Mouse (Mus musculus) ovary, adult 18-20 months (tissue): ENCODE results near the gene Lin7c.

Experiments
- DNase-seq: peaks from one replicate; pipeline ENCODE4 v3.0.0; 2022; ENCODE audit warnings: low spot score, mixed read lengths

Gene Lin7c

DNA sequence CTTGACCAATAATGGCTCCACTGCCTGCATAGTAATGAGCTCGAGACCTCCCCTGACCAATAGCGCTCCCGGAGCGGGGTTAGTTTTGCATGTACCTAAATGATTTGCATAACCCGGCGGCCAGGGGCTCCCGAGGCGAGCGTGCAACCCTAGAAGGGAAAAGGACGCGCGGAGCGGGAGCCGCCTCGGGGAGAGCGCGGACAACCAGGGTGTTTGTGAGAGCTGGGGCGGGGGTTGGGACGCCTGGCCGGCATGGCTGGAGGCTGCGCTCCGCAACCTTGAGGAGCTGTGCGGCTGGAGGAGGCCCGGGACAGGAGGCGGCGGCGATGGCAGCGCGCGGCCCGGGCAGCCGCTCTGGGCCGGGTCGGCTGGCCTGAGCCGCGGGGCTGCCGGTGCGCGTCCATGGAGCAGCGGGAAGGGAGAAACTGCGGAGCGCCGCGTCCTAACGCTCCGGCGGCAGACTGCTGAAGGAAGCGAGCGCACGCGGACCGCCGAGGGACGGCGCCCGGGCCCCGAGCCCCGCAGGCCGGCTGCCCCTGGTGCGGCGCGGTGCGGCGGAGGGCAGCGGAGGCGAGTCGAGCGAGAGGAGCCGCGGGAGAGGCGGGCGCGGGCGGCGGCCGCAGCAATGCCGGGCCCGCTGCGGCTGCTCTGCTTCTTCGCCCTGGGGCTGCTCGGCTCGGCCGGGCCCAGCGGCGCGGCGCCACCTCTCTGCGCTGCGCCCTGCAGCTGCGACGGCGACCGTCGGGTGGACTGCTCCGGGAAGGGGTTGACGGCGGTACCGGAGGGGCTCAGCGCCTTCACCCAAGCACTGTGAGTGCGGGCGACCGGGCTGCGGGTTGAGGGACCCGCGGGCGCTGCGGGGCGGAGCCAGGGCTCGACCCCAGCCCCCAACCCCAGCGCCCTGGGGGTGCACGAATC lies 27.1 kb downstream of the Lin7c start, which contains the start of gene Lgr4:
Lgr4 (plus strand) TSS at position 152 of the 918 bp plus-strand sequence.
- peak; percentile 97 for DNase-seq

GRCm38 (mm10) chr2:109918592-109919262 lies 28.1 kb downstream of the Lin7c start:
- no peak for DNase-seq

DNA sequence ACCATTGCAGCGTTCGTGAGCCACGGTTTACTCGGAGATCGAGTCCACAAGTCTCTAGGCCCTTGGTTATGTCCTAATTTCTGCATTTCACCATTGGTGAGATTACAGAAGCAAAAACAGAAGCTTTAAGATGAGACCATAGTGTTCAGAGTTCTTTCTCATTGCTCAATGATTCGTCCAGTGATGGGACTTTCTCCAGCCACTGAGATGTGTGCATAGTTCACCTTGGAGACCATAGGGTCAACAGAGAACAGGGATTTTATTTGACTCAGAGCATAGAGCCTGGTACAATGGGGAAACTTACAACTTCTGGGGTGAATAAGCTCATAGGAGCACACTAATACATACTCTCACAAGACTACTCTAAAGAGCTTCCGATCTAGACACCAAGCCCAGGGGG lies 29.8 kb downstream of the Lin7c start:
- DNase-seq, result no peak

DNA sequence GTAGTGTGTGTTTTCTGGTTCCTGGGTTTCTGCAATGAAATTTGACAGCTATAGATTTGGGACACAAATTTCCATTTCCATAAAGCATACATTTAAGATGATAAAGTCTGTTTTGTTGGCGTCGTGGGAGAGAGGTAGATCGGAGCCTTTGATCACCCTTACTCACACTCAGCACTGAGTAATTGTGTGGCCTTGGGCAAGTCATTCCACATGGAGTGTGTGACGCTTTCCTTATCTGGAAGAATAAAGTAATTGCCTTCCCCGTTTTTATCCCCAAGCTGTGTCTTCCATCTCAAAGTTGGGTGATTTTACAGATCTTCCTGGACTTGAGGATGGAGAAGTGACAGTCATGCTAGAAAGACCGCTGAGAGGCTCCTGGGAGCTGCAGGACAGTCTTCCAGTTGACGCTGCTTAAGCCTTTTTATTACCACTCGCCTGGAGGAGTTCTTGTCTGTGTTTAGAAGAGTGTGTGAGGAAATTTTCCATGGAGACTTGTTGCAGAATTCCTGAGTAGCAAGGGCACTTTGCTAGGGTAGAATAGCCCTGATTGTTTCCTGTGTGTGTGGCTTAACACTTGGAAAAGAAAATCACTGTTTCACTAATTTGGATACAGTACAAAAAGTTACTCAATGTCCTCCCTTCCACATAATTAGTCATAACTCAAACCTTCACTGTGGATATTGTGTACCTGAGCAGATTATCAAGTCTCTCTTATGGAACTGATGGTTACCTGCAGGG lies 30.8 kb downstream of the Lin7c start:
- DNase-seq, result no peak

- no peak for DNase-seq
Observed at GRCm38 (mm10) chr2:109922306-109922705, 31.7 kb downstream of the Lin7c start.

- DNase-seq, result no peak
Observed at GRCm38 (mm10) chr2:109923031-109923430, 32.4 kb downstream of the Lin7c start.

GRCm38 (mm10) chr2:109923945-109924344 lies 33.3 kb downstream of the Lin7c start:
- DNase-seq, result no peak

- no peak for DNase-seq
Observed at GRCm38 (mm10) chr2:109926984-109927383, 36.3 kb downstream of the Lin7c start.

DNA sequence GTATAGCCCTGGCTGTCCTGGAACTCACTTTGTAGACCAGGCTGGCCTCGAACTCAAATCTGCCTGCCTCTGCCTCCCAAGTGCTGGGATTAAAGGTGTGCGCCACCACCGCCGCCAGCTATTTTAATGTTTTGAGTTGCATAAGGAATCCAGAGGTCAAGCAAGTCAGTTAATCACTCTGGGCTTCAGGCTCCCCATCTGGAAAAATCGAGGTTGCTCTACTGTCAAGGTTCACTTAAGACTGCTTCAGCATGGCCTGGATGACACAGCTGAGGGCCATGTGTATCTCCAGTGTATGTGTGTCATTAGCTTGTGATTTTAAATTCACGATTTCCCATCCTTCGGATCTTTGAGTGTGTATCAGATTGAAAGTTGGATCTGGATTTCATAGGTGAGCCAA lies 36.8 kb downstream of the Lin7c start:
- no peak for DNase-seq

DNA sequence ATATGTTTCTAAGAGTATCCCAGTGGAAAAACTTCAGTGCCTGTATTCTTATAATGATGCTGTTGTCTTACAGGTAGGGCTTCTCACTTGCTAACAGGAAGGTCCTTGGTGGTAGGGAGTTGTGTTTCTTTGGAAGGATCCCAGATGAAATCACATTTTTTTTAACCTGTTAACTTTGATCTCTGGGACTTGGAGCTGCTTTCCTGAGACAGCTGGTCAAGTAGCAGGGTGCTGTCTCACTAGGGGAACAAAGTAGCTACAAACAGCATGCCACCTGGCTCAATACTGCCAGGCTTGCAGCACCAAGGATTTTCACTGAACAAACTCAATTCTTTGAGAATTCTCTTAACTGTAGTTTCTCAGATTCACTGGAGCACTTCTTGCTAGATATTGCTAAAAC lies 37.2 kb downstream of the Lin7c start:
- DNase-seq, result no peak

GRCm38 (mm10) chr2:109928791-109929190 lies 38.1 kb downstream of the Lin7c start:
- no peak for DNase-seq

DNA sequence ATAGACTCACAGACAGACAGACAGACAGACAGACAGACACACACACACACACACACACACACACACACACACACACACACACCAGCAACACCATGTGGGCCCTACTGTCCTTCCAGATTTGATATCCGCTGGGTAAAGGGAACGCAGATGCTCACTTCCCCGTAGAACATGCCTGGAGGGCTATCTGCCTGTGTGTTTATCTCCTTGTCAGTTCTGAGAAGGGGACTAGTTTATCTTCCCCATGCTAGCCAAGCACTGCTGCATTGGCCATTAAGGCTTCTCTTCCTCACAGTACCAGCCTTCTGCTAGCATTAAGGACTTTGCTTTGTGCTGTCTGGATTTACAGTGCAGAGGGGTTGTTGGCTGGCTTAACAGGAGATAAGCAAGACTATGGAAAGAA lies 38.6 kb downstream of the Lin7c start:
- no peak for DNase-seq

DNA sequence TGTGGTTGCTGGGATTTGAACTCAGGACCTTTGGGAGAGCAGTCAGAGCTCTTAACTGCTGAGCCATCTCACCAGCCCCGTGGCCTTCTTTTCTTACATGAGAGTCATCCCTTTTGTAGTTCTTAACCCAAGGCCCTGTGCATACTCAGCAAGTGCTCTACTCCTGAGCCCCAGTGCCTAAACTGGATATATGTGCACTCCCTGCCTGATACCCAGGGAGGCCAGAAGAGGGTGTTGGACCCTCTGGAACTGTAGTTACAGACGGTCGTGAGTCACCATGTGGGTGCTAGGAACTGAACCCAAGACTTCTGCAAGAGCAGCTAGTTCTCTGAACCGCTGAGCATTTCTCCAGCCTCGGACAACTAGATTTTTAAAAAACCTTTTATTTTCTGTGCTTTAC lies 39.7 kb downstream of the Lin7c start:
- no peak for DNase-seq

DNA sequence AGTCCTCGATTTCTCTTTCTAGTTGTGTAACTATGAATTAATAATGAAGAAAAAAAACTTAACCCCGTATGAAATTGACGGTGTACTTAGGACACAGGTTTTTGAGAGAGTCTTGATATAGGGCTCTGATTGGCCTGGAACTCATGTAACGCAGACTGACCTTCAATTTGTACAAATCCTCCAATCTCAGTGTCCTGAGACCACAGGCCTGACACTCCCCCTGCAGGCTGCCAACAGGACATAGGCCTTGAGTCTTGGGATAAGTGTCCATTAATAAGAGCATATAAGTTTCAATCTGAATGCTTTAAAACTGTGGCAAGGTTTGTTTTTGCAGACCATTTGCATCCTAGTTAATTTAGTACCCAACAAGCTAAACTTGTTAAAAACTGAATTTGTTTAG lies 40.1 kb downstream of the Lin7c start:
- DNase-seq, result no peak

GRCm38 (mm10) chr2:109931978-109932780 lies 41.5 kb downstream of the Lin7c start:
- DNase-seq, result no peak

GRCm38 (mm10) chr2:109933151-109933550 lies 42.5 kb downstream of the Lin7c start:
- DNase-seq, result no peak

DNA sequence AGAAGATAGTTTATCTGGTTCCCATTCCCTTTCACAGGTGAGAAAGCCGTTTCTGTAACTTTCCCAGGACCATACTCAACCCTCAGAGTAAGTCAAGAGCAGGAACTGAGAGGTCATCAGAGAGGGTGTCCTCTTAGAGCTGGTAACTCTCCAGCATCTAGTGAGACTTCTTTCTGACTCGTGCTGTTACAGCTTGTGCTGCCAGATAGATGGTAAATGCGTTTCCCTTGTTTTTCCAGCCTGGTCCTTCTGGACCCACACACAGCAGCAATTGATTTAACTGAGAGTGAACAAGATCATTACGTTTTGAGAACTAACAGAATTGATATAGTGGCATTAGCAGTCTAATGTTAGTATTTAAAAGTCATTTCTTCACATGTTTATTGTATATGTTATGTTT lies 43.4 kb downstream of the Lin7c start:
- DNase-seq, result no peak

DNA sequence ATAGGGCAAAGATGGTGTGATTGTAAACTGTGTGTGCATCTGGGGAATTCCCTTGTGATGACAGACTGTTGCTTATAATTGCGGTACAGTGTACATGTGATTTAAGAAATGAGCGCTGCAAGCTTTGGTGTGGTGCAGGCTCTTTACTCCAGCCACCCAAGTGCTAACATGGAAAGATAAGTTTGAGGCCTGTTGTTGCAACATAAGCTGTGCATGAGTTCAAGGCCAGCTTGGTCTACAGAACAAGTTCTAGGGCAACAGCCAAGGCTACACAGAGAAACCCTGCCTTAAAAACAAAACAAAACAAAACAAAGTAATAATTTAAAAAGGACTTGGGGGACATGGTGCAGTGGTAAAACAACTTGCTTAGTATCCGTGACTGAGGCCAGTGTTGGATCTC lies 44.5 kb downstream of the Lin7c start:
- no peak for DNase-seq

DNA sequence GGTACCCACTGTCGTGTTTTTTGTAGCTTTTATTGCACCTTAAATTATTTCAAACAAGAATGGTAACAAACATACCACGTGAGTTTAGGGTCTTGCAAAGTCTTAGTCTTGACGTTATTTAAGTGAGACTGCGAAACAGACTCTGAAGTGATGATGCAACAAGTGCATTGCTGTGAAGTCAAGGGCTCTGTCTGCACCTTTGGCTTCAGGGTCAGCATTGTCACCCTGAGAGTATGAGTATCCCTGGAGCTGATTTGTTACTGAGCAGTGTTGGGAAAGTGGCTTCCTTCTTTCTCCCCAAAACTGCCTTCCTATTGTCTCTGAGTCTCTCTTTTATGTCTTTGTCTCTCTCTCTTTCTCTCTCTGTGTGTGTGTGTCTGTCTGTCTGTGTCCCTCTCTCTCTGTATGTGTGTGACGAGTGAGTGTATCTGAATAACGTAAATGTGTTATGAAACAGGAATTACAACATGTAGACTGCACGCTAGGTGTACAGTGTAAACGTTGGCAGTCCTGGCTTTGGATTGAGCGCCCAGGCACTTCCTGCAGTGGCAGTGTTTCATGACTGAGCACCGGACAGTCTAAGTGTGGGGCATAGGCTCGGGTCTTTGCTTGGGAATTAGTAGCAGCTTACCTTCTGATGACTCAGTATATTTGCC lies 45.2 kb downstream of the Lin7c start:
- no peak for DNase-seq

DNA sequence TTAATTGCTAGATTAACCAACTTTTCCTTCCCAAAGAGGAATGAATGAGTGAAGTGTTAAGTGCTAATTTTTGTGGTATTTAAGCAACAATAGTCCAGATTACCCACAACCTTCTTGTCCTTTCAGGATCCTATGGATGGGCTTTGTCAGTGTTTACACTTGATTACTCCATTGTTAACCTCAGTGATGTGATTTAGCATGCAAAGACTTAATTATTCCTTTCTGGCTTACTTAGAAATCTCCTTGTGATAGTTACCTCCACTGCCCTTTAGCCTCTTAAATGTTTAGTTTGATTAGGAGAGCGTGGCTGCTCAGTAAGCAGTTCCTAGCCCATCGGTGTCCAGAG lies 45.7 kb downstream of the Lin7c start:
- DNase-seq, result no peak

DNA sequence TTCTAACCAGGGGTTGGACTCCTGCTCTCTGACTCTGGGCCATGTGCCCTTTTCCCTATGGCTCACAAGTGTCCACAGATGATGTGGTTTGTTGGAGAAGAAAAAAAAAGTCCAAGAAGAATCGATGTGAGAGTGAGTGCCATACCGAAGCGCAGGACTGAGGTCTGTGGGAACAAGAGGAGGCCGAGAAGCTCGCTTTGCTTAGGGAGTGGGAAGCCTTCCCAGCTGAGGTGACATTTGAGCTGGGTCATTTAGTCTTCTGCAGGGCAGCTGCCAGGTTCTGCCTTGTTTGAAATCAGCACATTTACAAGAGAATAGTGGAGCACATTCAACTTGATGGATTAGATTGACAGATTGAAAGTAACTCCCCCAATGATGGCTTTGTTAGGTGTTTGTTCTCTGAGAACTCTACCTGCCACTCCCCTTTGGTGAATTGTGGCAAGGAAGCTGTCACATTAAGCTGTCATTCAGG lies 51.4 kb downstream of the Lin7c start:
- no peak for DNase-seq
